Mouse (Mus musculus): ENCODE measurements around the gene Olfr1097.

Olfr1097 gene

DNA sequence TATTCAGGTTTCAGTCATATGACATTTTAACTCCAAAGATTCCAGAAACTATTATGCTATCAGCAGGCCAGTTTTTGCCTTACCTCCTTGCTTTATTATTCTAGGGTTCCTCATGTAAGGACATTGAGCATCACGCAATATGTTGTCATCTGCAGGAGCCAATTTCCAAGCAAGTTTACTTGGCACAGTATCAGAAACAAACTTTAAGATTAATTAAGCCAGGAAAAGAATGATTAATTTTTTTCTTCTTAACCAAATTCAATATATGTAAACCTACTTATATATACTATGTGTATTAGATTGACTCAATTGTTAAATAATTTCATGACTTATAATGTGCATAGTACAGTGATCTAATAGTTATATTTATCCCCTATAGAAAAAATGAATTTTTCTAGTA, at the start of gene Olfr1097:
Olfr1097 (minus strand) TSS at position 101 of the 400 bp plus-strand sequence.
- DNase-seq (ENCODE audit: low read depth, low spot score), result no peak

DNA sequence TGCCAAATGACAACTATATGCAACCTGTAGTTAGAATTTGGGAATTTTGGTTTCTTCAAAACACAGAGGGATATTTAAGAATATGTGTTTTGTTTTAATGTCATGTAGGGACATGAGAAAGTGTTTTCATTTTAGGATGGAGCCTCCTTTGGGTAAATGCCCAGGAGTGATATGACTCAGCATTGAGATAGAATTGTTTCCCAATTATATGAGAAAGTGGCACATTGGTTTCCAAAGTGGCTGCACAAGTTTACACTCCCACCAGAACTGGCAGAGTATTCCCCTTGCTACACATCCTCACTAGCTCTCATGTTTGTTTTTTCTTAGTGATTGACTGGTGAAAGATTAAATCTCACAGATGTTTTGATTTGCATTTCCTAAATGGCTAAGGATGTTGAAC, 34.5 kb upstream of the Olfr1097 start:
- no peak for DNase-seq (ENCODE audit: low read depth, low spot score)

DNA sequence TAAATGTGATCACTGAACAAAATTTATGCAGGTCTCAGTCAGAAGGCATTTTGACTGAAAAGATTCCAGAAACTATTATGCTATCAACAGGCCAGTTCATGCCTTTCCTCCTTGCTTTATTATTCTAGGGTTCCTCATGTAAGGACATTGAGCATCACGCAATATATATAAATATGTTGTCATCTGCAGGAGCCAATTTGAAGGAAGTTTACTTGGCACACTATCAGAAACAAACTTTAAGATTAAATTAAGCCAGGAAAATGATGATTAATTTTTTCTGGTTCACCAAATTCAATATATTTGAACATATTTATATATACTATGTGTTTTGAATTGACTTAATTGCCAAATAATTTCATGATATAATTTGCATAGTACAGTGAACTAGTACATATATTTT, 32.4 kb upstream of the Olfr1097 start, which contains the start of gene Olfr1098:
Olfr1098 (minus strand) TSS at position 101 of the 400 bp plus-strand sequence.
- no peak for DNase-seq (ENCODE audit: low read depth, low spot score)

DNA sequence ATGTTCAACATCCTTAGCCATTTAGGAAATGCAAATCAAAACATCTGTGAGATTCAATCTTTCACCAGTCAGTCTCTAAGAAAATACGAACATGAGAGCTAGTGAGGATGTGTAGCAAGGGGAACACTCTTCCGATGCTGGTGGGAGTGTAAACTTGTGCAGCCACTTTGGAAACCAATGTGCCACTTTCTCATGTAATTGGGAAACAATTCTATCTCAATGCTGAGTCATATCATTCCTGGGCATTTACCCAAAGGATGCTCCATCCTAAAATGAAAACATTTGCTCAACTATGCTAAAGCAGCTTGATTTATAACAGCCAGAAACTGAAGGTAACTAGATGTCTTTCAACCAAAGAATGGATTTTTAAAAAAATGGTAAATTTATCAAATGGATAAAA, 13.6 kb upstream of the Olfr1097 start:
- DNase-seq (ENCODE audit: low read depth, low spot score), result no peak

DNA sequence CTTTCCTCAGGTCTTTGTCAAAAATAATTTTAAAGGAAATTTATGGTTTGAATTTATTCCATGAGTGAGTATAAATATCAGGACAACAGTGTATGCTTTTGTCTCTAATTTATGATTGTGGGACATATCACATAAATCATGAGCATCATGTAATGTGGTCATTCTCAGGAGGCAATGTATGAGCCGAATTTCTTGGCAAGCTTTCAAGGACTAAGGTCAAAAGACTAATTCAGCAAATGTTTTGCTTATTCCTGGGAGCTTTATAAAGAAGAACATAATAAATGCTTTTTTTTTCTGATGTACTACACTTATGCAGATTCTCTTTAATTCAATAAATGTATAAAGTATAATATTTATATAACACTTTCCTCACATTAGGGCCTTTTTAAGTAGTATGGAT, 17.3 kb downstream of the Olfr1097 start, which contains the start of gene Gm13723:
Gm13723 (minus strand) TSS at position 101 of the 400 bp plus-strand sequence.
- DNase-seq (ENCODE audit: low read depth, low spot score), result no peak

DNA sequence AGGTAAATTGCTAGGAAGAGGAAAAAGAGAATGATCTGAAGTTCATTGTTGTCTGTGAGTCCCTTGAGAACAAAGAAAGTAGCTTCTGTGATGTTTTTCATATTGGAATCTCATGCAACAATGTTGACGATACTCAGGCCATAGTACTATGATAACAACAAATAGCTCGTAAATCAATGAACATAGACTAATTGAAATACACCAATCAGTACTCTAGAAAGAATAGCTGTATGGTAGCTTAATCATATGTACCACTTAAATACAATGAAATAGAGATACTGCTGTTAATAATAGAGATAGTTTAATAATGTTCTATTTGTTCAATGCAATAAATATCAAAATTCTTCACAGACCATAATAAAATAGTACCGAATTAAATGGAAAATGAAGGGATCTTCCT, 40.4 kb downstream of the Olfr1097 start, which contains the start of gene Olfr1095:
Olfr1095 (minus strand) TSS at position 101 of the 400 bp plus-strand sequence.
- DNase-seq (ENCODE audit: low read depth, low spot score), result no peak

Measured in skeletal muscle tissue, adult 2 months (tissue).